In the genomic region with DNA sequence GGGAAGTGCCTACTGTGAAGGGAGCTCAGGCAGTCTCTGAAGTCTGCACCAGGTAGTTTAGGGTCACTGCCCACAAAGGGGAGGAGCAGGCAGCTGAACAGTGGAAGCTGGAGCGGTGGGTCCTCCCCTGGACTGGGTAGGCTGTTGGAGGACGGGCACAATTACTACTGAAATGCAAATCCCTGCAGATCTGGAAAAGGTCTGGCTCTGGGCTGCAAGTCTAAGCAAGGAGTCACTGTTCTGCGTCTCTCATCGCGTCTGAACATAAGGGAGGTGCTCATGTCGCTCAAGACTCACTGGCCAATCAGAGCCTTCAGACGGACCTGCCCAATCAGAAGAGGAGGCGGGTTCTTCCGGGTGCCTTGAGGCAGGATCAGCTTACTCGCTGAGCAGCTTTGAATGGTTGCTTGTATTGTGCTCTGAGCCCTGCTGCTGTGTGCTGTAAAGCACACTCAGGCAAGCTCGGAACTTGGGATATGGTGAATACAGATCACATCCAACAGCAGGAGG, we compare ENCODE assay signal across 8 mouse cellular contexts. TPM values are rescaled to one million over a fixed set of nuclear protein-coding genes. Genes with fewer than 3 reads are reported as not detected.
DNase-seq lines count a peak whose midpoint lies in the region; ATAC-seq and TF ChIP-seq lines count a peak whose summit lies in the region.

No protein-coding gene starts in this region.

- WGBS in embryonic facial prominence, embryonic 14.5 days = 0% methylated on average over 11 of the region's 11 CpGs
- under 1% methylated on average over 11 of the region's 11 CpGs for WGBS in limb, embryonic 12.5 days
- WGBS in midbrain, embryonic 15.5 days = under 1% methylated on average over 11 of the region's 11 CpGs
- 11% methylated on average over 11 of the region's 11 CpGs for WGBS in spleen, adult 2 months

- peak; percentile 90 for DNase-seq in 3T3-L1 (ENCODE audit: low read depth, low spot score)
- peak; percentile 83 for DNase-seq in adrenal gland, postnatal 36 days
- peak; percentile 97 for DNase-seq in embryonic facial prominence, embryonic 14.5 days (ENCODE audit: low spot score)
- peak; percentile 15 for DNase-seq in heart, adult 8-10 months (ENCODE audit: low spot score)
- DNase-seq in kidney, adult 8-10 months = peak; percentile 28 to 43
- peak; percentile 53 to 63 for DNase-seq in spleen, adult 2 months (ENCODE audit: low read depth in 1 of 2, low spot score in 2 of 2)

- peaks cover 4% of the 10 kb centered on the region; the same call in 1 of the 2 replicates for H3K9me3 ChIP-seq in embryonic facial prominence, embryonic 14.5 days (ENCODE audit: control insufficient read depth, low read length)
- H3K9me3 ChIP-seq in limb, embryonic 12.5 days = peaks cover 5% of the 10 kb centered on the region; the same call in 1 of the 2 replicates
- peaks cover 3% of the 10 kb centered on the region for H3K9me3 ChIP-seq in midbrain, embryonic 15.5 days

- H3K27ac ChIP-seq in embryonic facial prominence, embryonic 14.5 days (replicated peaks; ENCODE audit: low read depth, low read length) = peak overlapping the region; percentile 69
- H3K27ac ChIP-seq in limb, embryonic 12.5 days = peak overlapping the region; percentile 89
- H3K27ac ChIP-seq in midbrain, embryonic 15.5 days = peak overlapping the region; percentile 90
- H3K27ac ChIP-seq in spleen, adult 2 months (ENCODE audit: insufficient read depth, low read length) = no peak overlapping the region

- no peak for TF ChIP-seq POLR2A in spleen, adult 2 months (IDR thresholded peaks at IDR 0.05; ENCODE audit: low read depth, low read length)

- H3K36me3 ChIP-seq in embryonic facial prominence, embryonic 14.5 days (ENCODE audit: control insufficient read depth, insufficient read depth, low read length) = no peaks in the 10 kb centered on the region
- H3K36me3 ChIP-seq in limb, embryonic 12.5 days = no peaks in the 10 kb centered on the region
- H3K36me3 ChIP-seq in midbrain, embryonic 15.5 days (replicated peaks) = no peaks in the 10 kb centered on the region
- no peaks in the 10 kb centered on the region for H3K36me3 ChIP-seq in spleen, adult 2 months (ENCODE audit: control insufficient read depth, insufficient read depth, low read length)

- H3K9ac ChIP-seq in embryonic facial prominence, embryonic 14.5 days (ENCODE audit: low read depth, low read length) = peak overlapping the region; percentile 56
- peak overlapping the region; percentile 55 for H3K9ac ChIP-seq in limb, embryonic 12.5 days (replicated peaks)
- peak overlapping the region; percentile 58 for H3K9ac ChIP-seq in midbrain, embryonic 15.5 days

- no peaks in the 10 kb centered on the region for H3K4me1 ChIP-seq in embryonic facial prominence, embryonic 14.5 days (ENCODE audit: control insufficient read depth, insufficient read depth, low read length)
- no peaks in the 10 kb centered on the region for H3K4me1 ChIP-seq in limb, embryonic 12.5 days (replicated peaks)
- peaks cover 5% of the 10 kb centered on the region; the same call in 1 of the 2 replicates for H3K4me1 ChIP-seq in midbrain, embryonic 15.5 days
- no peaks in the 10 kb centered on the region for H3K4me1 ChIP-seq in spleen, adult 2 months (ENCODE audit: control insufficient read depth, insufficient read depth, insufficient read length)

- peak; percentile 100 for ATAC-seq in embryonic facial prominence, embryonic 14.5 days (ENCODE audit: low read depth)
- peak; percentile 97 for ATAC-seq in limb, embryonic 12.5 days (ENCODE audit: insufficient number of reproducible peaks, insufficient read depth, low FRiP score, low TSS enrichment, low read depth)
- peak; percentile 100 for ATAC-seq in midbrain, embryonic 15.5 days (replicated peaks)

- peak overlapping the region; percentile 52 for H3K4me2 ChIP-seq in embryonic facial prominence, embryonic 14.5 days (ENCODE audit: low read depth, low read length)
- H3K4me2 ChIP-seq in limb, embryonic 12.5 days = peak overlapping the region; percentile 58
- peak overlapping the region; percentile 66 for H3K4me2 ChIP-seq in midbrain, embryonic 15.5 days

- no peaks in the 10 kb centered on the region for H3K27me3 ChIP-seq in embryonic facial prominence, embryonic 14.5 days (replicated peaks; ENCODE audit: control insufficient read depth, insufficient read depth, low read length)
- H3K27me3 ChIP-seq in limb, embryonic 12.5 days = no peaks in the 10 kb centered on the region
- H3K27me3 ChIP-seq in midbrain, embryonic 15.5 days (replicated peaks) = no peaks in the 10 kb centered on the region
- H3K27me3 ChIP-seq in spleen, adult 2 months (ENCODE audit: control insufficient read depth, insufficient read depth, low read length) = no peaks in the 10 kb centered on the region

- no peak for TF ChIP-seq CTCF in spleen, adult 2 months (IDR thresholded peaks at IDR 0.05; ENCODE audit: extremely low read depth, insufficient read depth, insufficient read length, insufficient replicate concordance)

- peak overlapping the region; percentile 42 for H3K4me3 ChIP-seq in embryonic facial prominence, embryonic 14.5 days (ENCODE audit: low read depth, low read length)
- peak overlapping the region; percentile 47 for H3K4me3 ChIP-seq in limb, embryonic 12.5 days (replicated peaks)
- peak overlapping the region; percentile 47 for H3K4me3 ChIP-seq in midbrain, embryonic 15.5 days
- H3K4me3 ChIP-seq in spleen, adult 2 months (ENCODE audit: extremely low read depth, insufficient read depth, insufficient read length) = peak overlapping the region; percentile 53; the same call in 1 of the 2 replicates

RNA-seq across cellular contexts. Expression of a gene that starts 17.8 kb away (rescaled TPM):
- total RNA-seq in adrenal gland, postnatal 36 days (2021) = not detected
- polyA plus RNA-seq in embryonic facial prominence, embryonic 14.5 days (2014; fragmentation: Nextera tagmentation; extraction: Ambion mirVana) = 0.08 TPM in 1 of 2 replicates, not detected in the other
- total RNA-seq in heart, adult 8-10 months (2022) = under 1 TPM; 0.16 to 0.34 (median 0.18) TPM
- polyA plus RNA-seq in limb, embryonic 12.5 days (2016; fragmentation: Nextera tagmentation; extraction: Ambion mirVana) = not detected in 2 replicates
- polyA plus RNA-seq in midbrain, embryonic 15.5 days (2015; fragmentation: Nextera tagmentation; extraction: Ambion mirVana) = not detected in 2 replicates
- not detected in 2 replicates for polyA plus RNA-seq in spleen, adult 2 months (2012; rRNA removed)

Comparison
In these comparisons a context has a peak if more than half of its experiments do, and no peak if none do; other contexts are left out.
1. DNase-seq: peak in every context shown above with its lines; median percentile 97 in embryonic facial prominence, embryonic 14.5 days; 90 in 3T3-L1; 83 in adrenal gland, postnatal 36 days; 58 in spleen, adult 2 months; 36 in kidney, adult 8-10 months; 15 in heart, adult 8-10 months.